Mouse (Mus musculus): Measurements from ENCODE around the gene Hspa2. TPM values are rescaled to one million over a fixed set of nuclear protein-coding genes. Genes with fewer than 3 reads are reported as not detected.

Hspa2 gene
- total RNA-seq (2014; rRNA removed), result 3.3 and 3.8 TPM in 2 replicates
- 1.4 and 2.2 TPM in 2 replicates for polyA plus RNA-seq (2012; rRNA removed)

DNA sequence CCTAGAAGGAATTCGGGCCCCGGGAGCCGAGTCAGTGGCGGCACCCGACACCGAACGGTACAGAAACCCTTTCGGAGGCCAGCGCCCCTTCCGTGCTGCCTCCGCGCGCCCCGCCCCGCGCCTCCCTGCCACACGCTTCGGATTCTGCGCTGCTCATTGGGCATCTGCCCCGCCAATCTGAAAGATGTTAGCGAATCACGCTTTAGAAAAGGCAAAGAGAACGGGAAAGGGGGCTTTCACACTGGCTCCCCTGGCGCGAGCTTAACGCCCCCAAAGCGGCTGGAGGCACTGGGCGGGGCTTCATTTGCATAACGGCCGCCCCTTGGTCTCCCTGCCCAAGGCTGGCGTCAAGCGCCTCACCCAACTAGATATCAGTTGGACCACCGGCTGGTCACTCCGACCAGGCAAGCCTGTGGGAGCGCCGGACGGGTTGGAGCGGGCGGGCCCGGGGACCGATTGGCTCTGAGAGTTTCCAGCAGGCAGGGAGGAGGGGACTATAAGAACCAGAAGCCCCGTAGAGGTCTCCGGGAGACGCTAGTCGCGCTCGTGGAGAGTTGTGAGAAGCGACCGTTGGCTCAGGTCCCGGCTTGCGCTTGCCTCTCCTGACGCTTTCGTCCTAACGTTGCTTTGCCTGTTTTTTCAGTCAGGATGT lies at the start of gene Hspa2:
Hspa2 (plus strand) TSS at position 291 of the 652 bp plus-strand sequence.
- Histone ChIP-seq H3K4me3 (ENCODE audit: insufficient read depth, low read depth, low read length) (peak within 1 kb of the TSS; percentile 96), H3K27ac (replicated peaks; ENCODE audit: insufficient read depth, low read depth, low read length) (peak within 1 kb of the TSS; percentile 98), H3K36me3 (ENCODE audit: control insufficient read depth, insufficient read depth, low read length) (no peaks in the 10 kb centered on the region), H3K9ac (ENCODE audit: low read depth, low read length) (peak within 1 kb of the TSS; percentile 92), H3K79me2 (ENCODE audit: control insufficient read depth, insufficient read depth, low read length) (no peaks in the 10 kb centered on the region), H3K4me1 (ENCODE audit: control insufficient read depth, insufficient read depth, low read length) (peaks cover 16% of the 10 kb centered on the region; the same call in 1 of the 2 replicates), H3K27me3 (ENCODE audit: control insufficient read depth, insufficient read depth, low read length) (no peaks in the 10 kb centered on the region)
- DNase-seq (ENCODE audit: extremely low read depth, low read depth, low spot score), result peak; percentile 94
- WGBS, result under 1% methylated on average over 53 of the region's 54 CpGs
- no peak for TF ChIP-seq CTCF (IDR thresholded peaks at IDR 0.05; ENCODE audit: low read depth, low read length)
- TF ChIP-seq POLR2A (IDR thresholded peaks at IDR 0.05; ENCODE audit: extremely low read depth, insufficient read depth, low read length), result peak; percentile 97

DNA sequence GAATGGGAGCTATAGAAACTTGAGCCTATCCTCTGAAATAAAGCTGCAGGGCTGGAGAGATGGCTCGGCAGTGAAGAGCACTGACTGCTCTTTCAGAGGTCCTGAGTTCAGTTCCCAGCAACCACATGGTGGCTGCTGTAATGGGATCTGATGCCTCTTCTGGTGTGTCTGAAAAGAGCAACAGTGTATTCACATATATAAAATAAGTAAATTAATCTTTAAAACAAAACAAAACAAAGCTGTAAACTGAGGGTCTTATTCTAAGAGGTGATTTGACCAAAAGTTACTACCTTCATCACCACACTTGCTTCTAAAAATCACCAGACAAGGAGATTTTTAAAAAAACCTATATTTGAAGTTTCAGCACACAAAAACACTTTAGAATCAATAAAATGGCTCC lies 43.1 kb upstream of the Hspa2 start:
- WGBS, result 94% methylated on average over 1 of the region's 1 CpGs
- no peak for DNase-seq (ENCODE audit: extremely low read depth, low read depth, low spot score)
- Histone ChIP-seq H3K4me1 (ENCODE audit: control insufficient read depth, insufficient read depth, low read length) (no peaks in the 10 kb centered on the region), H3K36me3 (ENCODE audit: control insufficient read depth, insufficient read depth, low read length) (no peaks in the 10 kb centered on the region), H3K4me3 (ENCODE audit: insufficient read depth, low read depth, low read length) (no peak overlapping the region), H3K9ac (ENCODE audit: low read depth, low read length) (no peak overlapping the region), H3K27me3 (ENCODE audit: control insufficient read depth, insufficient read depth, low read length) (no peaks in the 10 kb centered on the region), H3K79me2 (ENCODE audit: control insufficient read depth, insufficient read depth, low read length) (no peaks in the 10 kb centered on the region), H3K27ac (replicated peaks; ENCODE audit: insufficient read depth, low read depth, low read length) (no peak overlapping the region)
- TF ChIP-seq POLR2A (IDR thresholded peaks at IDR 0.05; ENCODE audit: extremely low read depth, insufficient read depth, low read length) (no peak), CTCF (IDR thresholded peaks at IDR 0.05; ENCODE audit: low read depth, low read length) (no peak)

DNA sequence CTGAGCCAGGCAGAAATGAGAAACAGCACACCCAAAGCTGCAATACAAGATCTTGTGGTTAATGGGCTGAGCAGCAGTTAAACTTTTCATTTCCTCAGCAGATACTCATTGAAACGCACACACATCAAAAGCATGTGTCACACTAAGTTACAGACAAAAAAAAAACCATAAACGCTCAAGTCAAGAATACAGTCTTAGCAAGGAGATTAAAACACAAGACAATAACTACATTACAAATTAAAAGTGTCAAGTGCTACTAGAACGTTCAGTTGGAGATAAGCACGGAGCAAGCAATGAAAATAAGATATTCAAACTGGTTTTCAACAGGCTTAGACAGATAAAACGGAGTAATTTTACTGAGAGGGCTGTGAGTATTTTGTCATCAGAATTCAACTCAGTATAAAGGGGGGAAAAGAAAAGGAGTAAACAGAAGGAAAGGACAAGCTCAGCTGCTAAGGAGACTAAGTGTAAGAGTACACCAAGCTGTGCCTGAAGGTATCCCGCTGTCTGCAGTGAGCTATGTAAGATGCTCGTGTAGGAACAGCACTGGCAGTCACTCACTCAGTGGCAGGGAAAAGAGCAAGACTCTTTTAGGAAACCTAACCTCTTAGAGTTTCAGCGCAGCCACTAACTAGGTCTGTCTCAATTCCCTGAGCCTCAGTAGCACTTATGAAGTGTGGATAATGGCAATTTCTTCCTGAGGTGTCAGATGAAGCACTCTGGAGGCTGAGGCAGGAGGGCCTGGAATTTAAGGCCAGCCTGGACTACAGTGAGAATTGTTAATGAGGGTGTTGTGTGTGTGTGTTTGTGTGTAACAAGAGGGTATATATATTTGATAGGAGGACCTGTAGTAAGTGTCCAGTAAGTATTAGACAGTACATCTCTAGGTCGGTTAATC lies 42.3 kb upstream of the Hspa2 start:
- TF ChIP-seq POLR2A (IDR thresholded peaks at IDR 0.05; ENCODE audit: extremely low read depth, insufficient read depth, low read length) (no peak), CTCF (IDR thresholded peaks at IDR 0.05; ENCODE audit: low read depth, low read length) (no peak)
- Histone ChIP-seq H3K27me3 (ENCODE audit: control insufficient read depth, insufficient read depth, low read length) (no peaks in the 10 kb centered on the region), H3K27ac (replicated peaks; ENCODE audit: insufficient read depth, low read depth, low read length) (no peak overlapping the region), H3K9ac (ENCODE audit: low read depth, low read length) (no peak overlapping the region), H3K4me3 (ENCODE audit: insufficient read depth, low read depth, low read length) (no peak overlapping the region), H3K79me2 (ENCODE audit: control insufficient read depth, insufficient read depth, low read length) (no peaks in the 10 kb centered on the region), H3K36me3 (ENCODE audit: control insufficient read depth, insufficient read depth, low read length) (no peaks in the 10 kb centered on the region), H3K4me1 (ENCODE audit: control insufficient read depth, insufficient read depth, low read length) (no peaks in the 10 kb centered on the region)
- 81% methylated on average over 9 of the region's 9 CpGs for WGBS
- no peak for DNase-seq (ENCODE audit: extremely low read depth, low read depth, low spot score)

DNA sequence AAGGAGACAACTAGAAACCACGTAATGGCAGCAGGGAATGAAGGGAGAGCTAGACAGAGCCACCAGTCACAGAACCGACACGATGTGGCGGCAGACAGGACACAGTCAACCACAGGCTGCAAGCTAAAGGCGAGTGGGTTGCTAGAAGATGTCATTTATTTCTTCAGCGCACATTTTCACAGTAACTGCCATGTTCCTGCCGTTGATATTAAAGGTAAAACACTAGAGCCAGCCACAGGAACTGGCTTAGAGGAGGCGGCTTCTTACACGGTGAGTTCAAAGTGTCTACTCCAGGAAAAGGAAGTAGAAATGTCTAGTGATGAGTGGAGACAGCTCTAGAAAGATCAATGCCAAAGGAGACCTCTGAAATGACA lies 41.7 kb upstream of the Hspa2 start:
- no peak overlapping the region for H3K9ac ChIP-seq (ENCODE audit: low read depth, low read length)
- H3K4me3 ChIP-seq (ENCODE audit: insufficient read depth, low read depth, low read length), result no peak overlapping the region
- H3K4me1 ChIP-seq (ENCODE audit: control insufficient read depth, insufficient read depth, low read length), result no peaks in the 10 kb centered on the region
- DNase-seq (ENCODE audit: extremely low read depth, low read depth, low spot score), result no peak
- no peaks in the 10 kb centered on the region for H3K27me3 ChIP-seq (ENCODE audit: control insufficient read depth, insufficient read depth, low read length)
- H3K27ac ChIP-seq (replicated peaks; ENCODE audit: insufficient read depth, low read depth, low read length), result no peak overlapping the region
- 85% methylated on average over 9 of the region's 9 CpGs for WGBS
- TF ChIP-seq POLR2A (IDR thresholded peaks at IDR 0.05; ENCODE audit: extremely low read depth, insufficient read depth, low read length) (no peak), CTCF (IDR thresholded peaks at IDR 0.05; ENCODE audit: low read depth, low read length) (no peak)
- H3K36me3 ChIP-seq (ENCODE audit: control insufficient read depth, insufficient read depth, low read length), result no peaks in the 10 kb centered on the region
- H3K79me2 ChIP-seq (ENCODE audit: control insufficient read depth, insufficient read depth, low read length), result no peaks in the 10 kb centered on the region

DNA sequence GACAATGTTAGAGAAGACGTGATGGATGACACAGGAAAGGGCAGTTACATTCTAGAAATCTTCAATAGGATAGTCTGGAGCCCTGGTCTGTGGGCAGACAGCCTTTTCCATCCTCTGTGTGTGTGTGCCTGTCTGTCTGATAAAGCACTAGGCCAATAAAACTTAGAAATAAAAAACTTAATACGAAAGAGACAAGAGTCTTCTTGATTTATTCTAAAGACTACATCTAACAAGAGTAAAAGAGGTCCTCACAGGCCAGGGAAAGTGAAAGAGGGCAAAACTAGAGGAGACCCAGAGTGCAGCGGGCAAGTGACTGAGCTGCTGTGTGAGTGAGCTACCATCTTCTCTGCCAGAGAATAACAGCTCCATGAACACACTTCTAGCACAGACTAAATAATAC lies 37.7 kb upstream of the Hspa2 start:
- 88% methylated on average over 3 of the region's 3 CpGs for WGBS
- no peak overlapping the region for H3K9ac ChIP-seq (ENCODE audit: low read depth, low read length)
- H3K36me3 ChIP-seq (ENCODE audit: control insufficient read depth, insufficient read depth, low read length), result no peaks in the 10 kb centered on the region
- TF ChIP-seq POLR2A (IDR thresholded peaks at IDR 0.05; ENCODE audit: extremely low read depth, insufficient read depth, low read length) (no peak), CTCF (IDR thresholded peaks at IDR 0.05; ENCODE audit: low read depth, low read length) (no peak)
- H3K27ac ChIP-seq (replicated peaks; ENCODE audit: insufficient read depth, low read depth, low read length), result no peak overlapping the region
- no peaks in the 10 kb centered on the region for H3K27me3 ChIP-seq (ENCODE audit: control insufficient read depth, insufficient read depth, low read length)
- no peak overlapping the region for H3K4me3 ChIP-seq (ENCODE audit: insufficient read depth, low read depth, low read length)
- peaks cover 3% of the 10 kb centered on the region; the same call in 1 of the 2 replicates for H3K79me2 ChIP-seq (ENCODE audit: control insufficient read depth, insufficient read depth, low read length)
- no peaks in the 10 kb centered on the region; the same call in 1 of the 2 replicates for H3K4me1 ChIP-seq (ENCODE audit: control insufficient read depth, insufficient read depth, low read length)
- DNase-seq (ENCODE audit: extremely low read depth, low read depth, low spot score), result no peak

Data from liver, adult 2 months (tissue).